Comparison of ENCODE assay signal across 7 mouse cellular contexts in the genomic region with DNA sequence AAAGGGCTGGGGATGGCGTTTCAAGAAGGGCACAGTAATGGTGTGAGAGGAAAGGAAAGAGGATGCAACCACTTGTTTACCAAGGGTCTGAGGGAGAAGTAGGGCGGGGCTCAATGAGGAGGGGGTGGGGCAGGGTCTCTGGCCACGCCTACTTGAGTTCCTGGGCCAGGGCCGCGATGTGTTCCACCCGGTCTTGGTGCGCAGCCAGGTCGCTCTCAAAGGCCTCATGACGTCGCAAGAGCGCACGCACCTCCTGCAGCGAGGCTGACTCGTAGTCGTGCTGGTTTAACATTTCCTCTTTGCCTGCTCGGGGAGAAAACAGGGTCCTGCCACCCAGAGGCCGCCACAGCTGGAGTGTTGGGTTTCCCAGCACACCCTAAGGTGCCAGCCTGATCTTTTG. TPM values are rescaled to one million over a fixed set of nuclear protein-coding genes. Genes with fewer than 3 reads are reported as not detected.
DNase-seq lines count a peak whose midpoint lies in the region; ATAC-seq lines count a peak whose summit lies in the region.

No protein-coding gene starts in this region.

- 0 out of 2 replicates have a peak overlapping the region, but pooled peaks have one; percentile 21 for H3K4me3 ChIP-seq in midbrain, embryonic 10.5 days
- no peak overlapping the region for H3K4me3 ChIP-seq in midbrain, embryonic 16.5 days (ENCODE audit: low read depth, low read length)
- no peak overlapping the region for H3K4me3 ChIP-seq in embryonic facial prominence, embryonic 12.5 days
- no peak overlapping the region; the same call in 1 of the 2 replicates for H3K4me3 ChIP-seq in kidney, embryonic 14.5 days (ENCODE audit: low read length)
- H3K4me3 ChIP-seq in midbrain, embryonic 12.5 days: no peak overlapping the region

- no peak overlapping the region for H3K4me2 ChIP-seq in midbrain, embryonic 16.5 days (ENCODE audit: low read length)
- peak overlapping the region; percentile 14; the same call in 1 of the 2 replicates for H3K4me2 ChIP-seq in embryonic facial prominence, embryonic 12.5 days (replicated peaks)
- H3K4me2 ChIP-seq in kidney, embryonic 14.5 days (replicated peaks; ENCODE audit: low read depth, low read length): peak overlapping the region; percentile 15; the same call in 1 of the 2 replicates
- H3K4me2 ChIP-seq in midbrain, embryonic 12.5 days (replicated peaks): peak overlapping the region; percentile 23; the same call in 1 of the 2 replicates

- no peak for DNase-seq in midbrain, embryonic 10.5 days (ENCODE audit: low spot score)
- DNase-seq in adipocyte (ENCODE audit: low spot score): no peak
- DNase-seq in left cerebral cortex, postnatal 36 days (ENCODE audit: low spot score in 2 of 2): no peak

- WGBS in midbrain, embryonic 10.5 days: 9% methylated on average over 17 of the region's 17 CpGs
- 9% methylated on average over 17 of the region's 17 CpGs for WGBS in midbrain, embryonic 16.5 days
- 5% methylated on average over 17 of the region's 17 CpGs for WGBS in embryonic facial prominence, embryonic 12.5 days
- WGBS in kidney, embryonic 14.5 days: 6% methylated on average over 17 of the region's 17 CpGs
- 8% methylated on average over 17 of the region's 17 CpGs for WGBS in midbrain, embryonic 12.5 days

- H3K9me3 ChIP-seq in midbrain, embryonic 10.5 days (replicated peaks): no peaks in the 10 kb centered on the region
- H3K9me3 ChIP-seq in midbrain, embryonic 16.5 days (replicated peaks; ENCODE audit: control insufficient read depth, low read length, poor library complexity, severe bottlenecking): no peaks in the 10 kb centered on the region
- no peaks in the 10 kb centered on the region for H3K9me3 ChIP-seq in embryonic facial prominence, embryonic 12.5 days
- no peaks in the 10 kb centered on the region for H3K9me3 ChIP-seq in kidney, embryonic 14.5 days (ENCODE audit: control insufficient read depth, low read length)
- H3K9me3 ChIP-seq in midbrain, embryonic 12.5 days: no peaks in the 10 kb centered on the region

- no peak overlapping the region for H3K9ac ChIP-seq in midbrain, embryonic 16.5 days (ENCODE audit: low read depth, low read length)
- H3K9ac ChIP-seq in embryonic facial prominence, embryonic 12.5 days: no peak overlapping the region
- peak overlapping the region; percentile 31; the same call in 1 of the 2 replicates for H3K9ac ChIP-seq in kidney, embryonic 14.5 days (ENCODE audit: low read depth, low read length)
- H3K9ac ChIP-seq in midbrain, embryonic 12.5 days (replicated peaks): no peak overlapping the region

- intact Hi-C loops in left cerebral cortex, postnatal 36 days (cut with DNase I): no loop called here

- H3K27me3 ChIP-seq in midbrain, embryonic 10.5 days (ENCODE audit: low read depth, poor library complexity, severe bottlenecking): no peaks in the 10 kb centered on the region
- no peaks in the 10 kb centered on the region for H3K27me3 ChIP-seq in midbrain, embryonic 16.5 days (ENCODE audit: control insufficient read depth, insufficient read depth, low read depth, low read length)
- peaks cover 18% of the 10 kb centered on the region for H3K27me3 ChIP-seq in embryonic facial prominence, embryonic 12.5 days
- peaks cover 3% of the 10 kb centered on the region; the same call in 1 of the 2 replicates for H3K27me3 ChIP-seq in kidney, embryonic 14.5 days (ENCODE audit: control insufficient read depth, insufficient read depth, low read length)
- H3K27me3 ChIP-seq in midbrain, embryonic 12.5 days: peaks cover 17% of the 10 kb centered on the region

- ATAC-seq in midbrain, embryonic 16.5 days: no peak
- ATAC-seq in embryonic facial prominence, embryonic 12.5 days (ENCODE audit: insufficient number of reproducible peaks, insufficient read depth, low FRiP score, low TSS enrichment): no peak
- ATAC-seq in kidney, embryonic 14.5 days (ENCODE audit: low FRiP score, low TSS enrichment): 0 out of 2 replicates have a peak, but pooled peaks have one; percentile 61
- ATAC-seq in midbrain, embryonic 12.5 days (ENCODE audit: low FRiP score, low read depth): no peak

- H3K4me1 ChIP-seq in midbrain, embryonic 10.5 days: peaks cover 7% of the 10 kb centered on the region
- H3K4me1 ChIP-seq in midbrain, embryonic 16.5 days (ENCODE audit: control insufficient read depth, insufficient read depth, low read length): no peaks in the 10 kb centered on the region
- no peaks in the 10 kb centered on the region for H3K4me1 ChIP-seq in embryonic facial prominence, embryonic 12.5 days
- 0 out of 2 replicates have a peak, but pooled peaks cover 5% of the 10 kb centered on the region for H3K4me1 ChIP-seq in kidney, embryonic 14.5 days (ENCODE audit: control insufficient read depth, insufficient read depth, low read length)
- H3K4me1 ChIP-seq in midbrain, embryonic 12.5 days: 0 out of 2 replicates have a peak, but pooled peaks cover 3% of the 10 kb centered on the region

- H3K36me3 ChIP-seq in midbrain, embryonic 10.5 days: peaks cover 9% of the 10 kb centered on the region; the same call in 1 of the 2 replicates
- H3K36me3 ChIP-seq in midbrain, embryonic 16.5 days (ENCODE audit: control insufficient read depth, insufficient read depth, low read length): peaks cover 6% of the 10 kb centered on the region
- H3K36me3 ChIP-seq in embryonic facial prominence, embryonic 12.5 days: no peaks in the 10 kb centered on the region
- no peaks in the 10 kb centered on the region for H3K36me3 ChIP-seq in kidney, embryonic 14.5 days (ENCODE audit: control insufficient read depth, insufficient read depth, low read length)
- 0 out of 2 replicates have a peak, but pooled peaks cover 6% of the 10 kb centered on the region for H3K36me3 ChIP-seq in midbrain, embryonic 12.5 days

- no peak overlapping the region for H3K27ac ChIP-seq in midbrain, embryonic 10.5 days (replicated peaks)
- H3K27ac ChIP-seq in midbrain, embryonic 16.5 days (ENCODE audit: low read length): no peak overlapping the region
- no peak overlapping the region for H3K27ac ChIP-seq in embryonic facial prominence, embryonic 12.5 days
- no peak overlapping the region for H3K27ac ChIP-seq in kidney, embryonic 14.5 days (ENCODE audit: low read depth, low read length)
- no peak overlapping the region for H3K27ac ChIP-seq in midbrain, embryonic 12.5 days (replicated peaks)

RNA-seq across cellular contexts. Expression of a gene that starts 10.2 kb away (rescaled TPM):
- polyA plus RNA-seq in midbrain, embryonic 10.5 days (2016; fragmentation: Nextera tagmentation; extraction: Ambion mirVana): 29.8 and 38.4 TPM in 2 replicates
- polyA plus RNA-seq in midbrain, embryonic 16.5 days (2015; fragmentation: Nextera tagmentation; extraction: Ambion mirVana): 85.8 and 87.4 TPM in 2 replicates
- polyA plus RNA-seq in embryonic facial prominence, embryonic 12.5 days (2016; fragmentation: Nextera tagmentation; extraction: Ambion mirVana): 37.6 and 45.1 TPM in 2 replicates
- 36.2 and 43.6 TPM in 2 replicates for polyA plus RNA-seq in kidney, embryonic 14.5 days (2014; fragmentation: Nextera tagmentation; extraction: Ambion mirVana)
- polyA plus RNA-seq in midbrain, embryonic 12.5 days (2016; fragmentation: Nextera tagmentation; extraction: Ambion mirVana): 51.7 and 52.0 TPM in 2 replicates
- 100 to 1,000 TPM; 103 to 112 TPM for total RNA-seq in left cerebral cortex, postnatal 36 days (2021)

RNA-seq across cellular contexts. Expression of a gene that starts 12.6 kb away (rescaled TPM):
- 0.99 and 1.9 TPM in 2 replicates for polyA plus RNA-seq in midbrain, embryonic 10.5 days (2016; fragmentation: Nextera tagmentation; extraction: Ambion mirVana)
- 1.9 and 2.4 TPM in 2 replicates for polyA plus RNA-seq in midbrain, embryonic 16.5 days (2015; fragmentation: Nextera tagmentation; extraction: Ambion mirVana)
- 6.0 and 6.8 TPM in 2 replicates for polyA plus RNA-seq in embryonic facial prominence, embryonic 12.5 days (2016; fragmentation: Nextera tagmentation; extraction: Ambion mirVana)
- polyA plus RNA-seq in kidney, embryonic 14.5 days (2014; fragmentation: Nextera tagmentation; extraction: Ambion mirVana): 12.8 and 13.8 TPM in 2 replicates
- polyA plus RNA-seq in midbrain, embryonic 12.5 days (2016; fragmentation: Nextera tagmentation; extraction: Ambion mirVana): 1.2 and 1.6 TPM in 2 replicates
- total RNA-seq in left cerebral cortex, postnatal 36 days (2021): 1 to 10 TPM; 1.6 to 2.2 TPM

RNA-seq across cellular contexts. Expression of a gene that starts 13.3 kb away (rescaled TPM):
- polyA plus RNA-seq in midbrain, embryonic 10.5 days (2016; fragmentation: Nextera tagmentation; extraction: Ambion mirVana): 14.6 and 17.7 TPM in 2 replicates
- polyA plus RNA-seq in midbrain, embryonic 16.5 days (2015; fragmentation: Nextera tagmentation; extraction: Ambion mirVana): 22.7 and 26.1 TPM in 2 replicates
- 12.0 and 12.1 TPM in 2 replicates for polyA plus RNA-seq in embryonic facial prominence, embryonic 12.5 days (2016; fragmentation: Nextera tagmentation; extraction: Ambion mirVana)
- 8.3 and 9.4 TPM in 2 replicates for polyA plus RNA-seq in kidney, embryonic 14.5 days (2014; fragmentation: Nextera tagmentation; extraction: Ambion mirVana)
- 21.6 and 21.8 TPM in 2 replicates for polyA plus RNA-seq in midbrain, embryonic 12.5 days (2016; fragmentation: Nextera tagmentation; extraction: Ambion mirVana)
- 10 to 100 TPM; 24.6 to 26.3 TPM for total RNA-seq in left cerebral cortex, postnatal 36 days (2021)

RNA-seq across cellular contexts. Expression of a gene that starts 26.0 kb away (rescaled TPM):
- polyA plus RNA-seq in midbrain, embryonic 10.5 days (2016; fragmentation: Nextera tagmentation; extraction: Ambion mirVana): 0.07 and 0.14 TPM in 2 replicates
- polyA plus RNA-seq in midbrain, embryonic 16.5 days (2015; fragmentation: Nextera tagmentation; extraction: Ambion mirVana): 0.77 and 0.99 TPM in 2 replicates
- 0.18 and 0.24 TPM in 2 replicates for polyA plus RNA-seq in embryonic facial prominence, embryonic 12.5 days (2016; fragmentation: Nextera tagmentation; extraction: Ambion mirVana)
- polyA plus RNA-seq in kidney, embryonic 14.5 days (2014; fragmentation: Nextera tagmentation; extraction: Ambion mirVana): not detected in 2 replicates
- 0.15 TPM in 1 of 2 replicates, not detected in the other for polyA plus RNA-seq in midbrain, embryonic 12.5 days (2016; fragmentation: Nextera tagmentation; extraction: Ambion mirVana)
- 1 to 10 TPM; 2.8 to 3.1 TPM for total RNA-seq in left cerebral cortex, postnatal 36 days (2021)

RNA-seq across cellular contexts. Expression of a gene that starts 26.0 kb away (rescaled TPM):
- 41.6 and 43.1 TPM in 2 replicates for polyA plus RNA-seq in midbrain, embryonic 10.5 days (2016; fragmentation: Nextera tagmentation; extraction: Ambion mirVana)
- 33.3 and 42.5 TPM in 2 replicates for polyA plus RNA-seq in midbrain, embryonic 16.5 days (2015; fragmentation: Nextera tagmentation; extraction: Ambion mirVana)
- 53.8 and 57.3 TPM in 2 replicates for polyA plus RNA-seq in embryonic facial prominence, embryonic 12.5 days (2016; fragmentation: Nextera tagmentation; extraction: Ambion mirVana)
- polyA plus RNA-seq in kidney, embryonic 14.5 days (2014; fragmentation: Nextera tagmentation; extraction: Ambion mirVana): 53.5 and 57.4 TPM in 2 replicates
- polyA plus RNA-seq in midbrain, embryonic 12.5 days (2016; fragmentation: Nextera tagmentation; extraction: Ambion mirVana): 34.1 and 38.1 TPM in 2 replicates
- 10 to 100 TPM; 33.1 to 37.5 TPM for total RNA-seq in left cerebral cortex, postnatal 36 days (2021)
